Mouse (Mus musculus) granulocyte monocyte progenitor cell, adult 5-6 weeks (primary cell): ENCODE results near the gene Napa. TPM values are rescaled to one million over a fixed set of nuclear protein-coding genes. Genes with fewer than 3 reads are reported as not detected.

ENCODE experiments used
- ATAC-seq: replicated peaks from 2 replicates; pipeline ENCODE4 v1.8.0; 2016; ENCODE audit warnings: mild to moderate bottlenecking, moderate TSS enrichment, inconsistent platforms; ENCODE audit not compliant: poor library complexity, severe bottlenecking
- total RNA-seq, 2 experiments: library from RNA; stranded (forward) in 1 of 2; stranded (reverse) in 1 of 2; fragments of 200-712, 200-1000 nt in 1 of 2; fragments of >200 nt in 1 of 2; fragmentation: Nextera tagmentation in 1 of 2; gene quantifications; 2 replicates each; pipeline ENCODE4 v1.2.3; 2014 to 2017

The Napa gene
- total RNA-seq (2014; fragmentation: Nextera tagmentation) (81.0 and 105 TPM in 2 replicates), total RNA-seq (2017) (38.5 and 39.5 TPM in 2 replicates)

DNA sequence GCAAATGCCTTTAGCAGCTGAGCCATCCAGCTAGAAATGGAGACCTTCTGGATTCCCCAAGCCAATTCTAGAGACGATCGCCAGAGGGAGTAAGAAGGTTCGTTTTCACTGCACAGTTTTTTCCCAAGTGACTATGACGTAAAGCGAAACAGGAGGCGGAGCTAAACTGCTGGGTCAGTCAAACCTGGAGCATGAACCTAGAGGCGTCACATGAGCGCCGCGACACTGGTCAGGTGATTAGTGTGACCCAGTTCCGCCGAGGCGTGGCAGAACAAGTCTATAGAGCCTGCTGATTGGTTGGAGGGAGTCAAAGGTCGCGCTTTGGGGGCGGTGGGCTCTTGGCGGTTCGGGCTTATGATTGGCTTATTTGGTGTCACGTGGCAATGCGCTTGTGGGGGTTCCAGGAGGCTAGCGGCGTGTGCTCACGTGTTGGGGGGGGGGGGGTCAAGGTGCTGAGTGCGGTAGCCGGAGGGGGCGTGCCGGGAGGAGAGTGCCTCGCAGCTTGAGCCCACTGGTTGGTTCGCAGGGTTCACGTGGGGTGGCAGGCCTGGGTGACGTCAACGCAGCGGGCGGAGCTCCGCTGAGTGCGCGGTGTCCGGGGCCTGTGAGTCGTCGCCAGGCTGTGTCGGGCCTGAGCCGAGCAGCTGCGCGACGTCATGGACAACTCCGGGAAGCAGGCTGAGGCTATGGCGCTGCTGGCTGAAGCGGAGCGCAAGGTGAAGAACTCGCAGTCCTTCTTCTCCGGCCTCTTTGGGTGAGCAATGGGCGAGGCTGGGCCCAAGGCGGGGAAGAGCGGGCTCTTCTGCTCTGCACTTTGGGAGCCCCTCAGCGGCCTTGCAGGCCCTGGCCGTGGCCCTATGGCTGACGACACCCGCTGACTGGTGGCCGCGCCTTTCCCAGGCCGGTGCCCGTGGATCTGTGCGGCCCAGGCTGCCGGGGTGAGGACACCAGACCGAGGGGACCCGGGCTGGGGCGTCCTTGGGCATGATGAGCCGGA lies at the start of gene Napa:
Gene Napa, plus strand, starts transcription at position 438 of the 997 bp plus-strand sequence.
- peak; percentile 83 for ATAC-seq

DNA sequence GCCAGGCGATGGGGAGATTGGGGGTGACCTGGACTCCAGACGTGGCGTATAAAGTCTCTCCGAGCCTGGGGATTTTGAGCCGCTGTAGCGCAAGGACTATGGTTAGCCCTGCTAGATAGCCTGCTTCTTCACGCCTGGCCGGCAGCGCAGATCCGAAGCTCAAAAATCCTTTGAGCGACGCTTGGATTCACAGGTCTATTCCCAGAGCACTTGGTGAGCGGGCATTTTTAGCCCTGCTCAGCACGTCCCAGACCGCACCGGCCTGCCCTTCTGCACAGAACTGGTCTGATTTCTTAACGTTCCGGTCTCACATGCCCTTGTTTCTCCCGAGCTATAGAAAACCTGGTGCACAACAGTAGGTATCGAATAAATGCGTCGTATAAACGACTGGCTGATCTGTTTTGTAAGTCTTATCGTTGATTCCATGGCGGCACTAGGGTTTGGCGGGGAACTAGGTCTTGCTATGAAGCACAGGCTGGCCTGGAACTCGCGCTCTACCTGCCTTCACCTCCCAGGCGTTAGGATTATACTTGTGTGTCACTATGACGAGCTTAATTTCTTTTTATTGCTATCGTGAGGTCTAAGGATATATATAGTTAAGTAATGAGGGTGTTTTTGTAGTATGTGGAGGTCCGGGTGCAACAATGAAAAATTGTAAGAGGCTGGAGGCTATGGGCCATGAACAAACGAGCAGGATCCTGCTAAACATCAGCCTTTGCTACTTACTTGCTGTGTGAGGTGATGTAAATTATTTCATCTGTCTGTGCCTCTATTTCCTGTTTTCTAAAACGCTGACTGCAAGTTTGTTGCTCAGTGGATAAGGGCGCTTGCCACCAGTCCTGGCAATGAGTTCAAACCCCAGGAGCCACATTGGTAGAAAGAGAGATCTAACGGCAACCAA lies 49.3 kb upstream of the Napa start:
- ATAC-seq = no peak

DNA sequence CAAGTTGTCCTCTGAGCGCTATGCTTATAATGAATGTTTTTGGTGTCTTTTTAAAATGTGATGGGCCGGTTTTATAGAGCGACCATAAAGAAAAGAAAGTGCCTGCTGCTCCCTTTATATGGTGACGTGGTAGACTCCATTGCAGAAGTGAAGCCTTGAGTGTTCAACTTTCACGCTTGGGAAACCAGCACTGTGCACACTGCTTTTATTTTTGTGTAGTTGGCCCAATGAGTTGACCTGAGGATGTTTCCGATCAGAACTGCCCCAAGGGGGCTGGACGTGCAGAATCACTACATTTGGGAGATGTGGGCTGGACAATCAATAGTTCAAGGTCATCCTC lies 48.7 kb upstream of the Napa start:
- ATAC-seq = no peak

DNA sequence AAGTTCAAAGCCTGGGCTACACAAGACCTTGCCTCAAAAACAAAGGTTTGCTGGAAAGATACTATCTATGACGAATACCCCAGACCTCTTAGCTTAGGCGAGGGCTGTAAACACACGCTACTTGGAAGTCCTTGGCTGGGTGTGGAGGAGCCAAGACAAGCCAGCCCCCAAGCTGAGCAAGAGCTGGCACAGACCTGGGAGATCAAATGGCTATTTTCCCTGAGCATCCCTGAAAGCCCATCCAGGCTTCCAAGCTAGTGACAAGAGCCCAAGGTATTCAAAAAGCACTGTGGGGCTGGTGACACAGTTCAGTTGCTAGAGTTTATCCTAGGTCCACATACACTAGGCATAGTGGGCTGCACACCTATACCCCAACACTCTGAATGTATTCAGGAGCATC lies 47.7 kb upstream of the Napa start:
- ATAC-seq = no peak

DNA sequence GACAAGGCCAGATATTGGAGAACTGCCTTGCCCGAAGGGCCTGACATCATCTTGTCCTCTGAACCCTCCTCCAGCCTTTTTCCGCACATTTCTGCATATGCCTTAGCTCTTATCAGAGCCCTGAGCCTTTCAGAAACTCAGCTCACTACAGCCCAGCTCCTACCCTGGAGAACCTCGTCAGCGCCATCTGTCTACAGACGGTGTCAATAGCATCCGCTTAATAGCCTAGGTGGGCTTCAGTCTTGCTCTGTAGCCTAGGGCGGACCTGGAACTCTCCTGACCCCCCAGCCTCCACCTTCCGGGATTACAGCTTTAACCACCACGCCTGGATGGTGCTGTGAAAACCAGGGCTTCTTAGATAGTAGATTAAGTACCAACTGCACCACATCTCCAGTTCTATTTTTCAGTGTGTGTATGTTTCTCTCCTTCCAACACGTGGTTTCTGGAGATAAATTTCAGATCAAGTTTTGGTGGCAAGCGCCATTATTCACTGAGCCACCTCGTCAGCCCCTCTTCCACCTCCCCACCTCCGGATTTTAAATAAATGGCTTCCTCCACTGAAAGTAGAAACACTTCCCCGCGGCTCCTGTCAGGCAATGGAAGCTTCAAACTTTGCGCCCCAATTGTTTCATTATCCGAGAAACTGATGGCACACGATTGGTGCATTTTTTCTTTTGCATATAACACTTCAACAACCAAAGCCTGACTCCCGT lies 46.2 kb upstream of the Napa start:
- ATAC-seq = peak; percentile 27

DNA sequence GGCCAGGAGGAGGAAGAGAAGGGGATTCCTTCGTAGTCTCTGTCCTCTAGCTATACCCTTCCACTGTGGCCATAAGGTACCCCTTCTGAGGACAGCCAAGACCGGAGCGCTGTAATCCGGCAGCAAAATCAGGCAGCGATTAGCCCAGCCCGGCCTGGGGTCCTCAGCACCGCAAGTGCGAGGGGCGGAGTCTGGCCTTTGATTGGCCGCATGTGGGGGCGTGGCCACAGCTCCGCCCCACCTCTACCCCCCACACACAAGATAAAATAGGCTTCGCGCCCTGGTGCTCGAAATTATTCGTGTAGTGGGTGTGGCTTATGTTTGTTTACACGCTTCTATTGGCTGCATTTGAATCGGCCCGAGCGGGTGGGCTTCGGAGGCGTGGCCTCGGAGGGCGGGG lies 45.6 kb upstream of the Napa start:
- peak; percentile 56 for ATAC-seq

DNA sequence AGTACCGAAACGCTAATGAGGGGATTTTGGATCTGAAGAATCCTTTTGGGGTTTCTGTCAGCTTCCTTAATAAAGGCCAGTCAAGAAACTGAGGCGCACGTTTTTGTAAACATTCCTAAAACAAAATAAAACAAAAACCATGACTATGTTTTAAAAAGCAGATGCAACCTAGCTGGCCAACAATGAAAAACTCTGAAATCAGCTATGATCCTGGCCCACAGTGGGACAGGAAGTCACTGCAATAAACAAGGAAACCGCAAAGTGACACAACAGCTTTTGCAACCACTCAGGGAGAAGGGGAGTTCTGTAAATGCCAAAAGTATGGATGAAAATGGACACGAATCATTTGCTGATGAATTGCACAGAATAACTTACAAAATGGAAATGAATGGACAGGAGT lies 45.2 kb upstream of the Napa start:
- ATAC-seq = peak; percentile 34

DNA sequence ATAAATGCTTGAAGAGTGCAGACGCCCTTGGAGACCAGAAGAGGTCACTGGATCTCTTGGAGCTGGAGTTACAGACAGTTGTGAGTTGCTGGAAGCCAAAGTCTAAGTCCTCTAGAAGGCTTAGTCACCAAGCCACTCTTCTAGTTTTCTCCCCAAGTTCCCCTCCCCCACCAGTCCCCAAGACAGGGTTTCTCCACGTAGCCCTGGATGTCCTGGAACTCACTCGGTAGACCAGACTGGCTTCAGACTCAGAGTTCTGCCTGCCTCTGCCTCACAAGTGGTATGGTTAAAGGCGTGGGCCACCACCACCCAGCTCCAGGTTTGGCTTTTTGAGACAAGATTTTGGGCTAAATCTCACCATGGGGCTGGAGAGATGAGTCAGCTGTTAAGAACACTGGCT lies 43.3 kb upstream of the Napa start:
- no peak for ATAC-seq

DNA sequence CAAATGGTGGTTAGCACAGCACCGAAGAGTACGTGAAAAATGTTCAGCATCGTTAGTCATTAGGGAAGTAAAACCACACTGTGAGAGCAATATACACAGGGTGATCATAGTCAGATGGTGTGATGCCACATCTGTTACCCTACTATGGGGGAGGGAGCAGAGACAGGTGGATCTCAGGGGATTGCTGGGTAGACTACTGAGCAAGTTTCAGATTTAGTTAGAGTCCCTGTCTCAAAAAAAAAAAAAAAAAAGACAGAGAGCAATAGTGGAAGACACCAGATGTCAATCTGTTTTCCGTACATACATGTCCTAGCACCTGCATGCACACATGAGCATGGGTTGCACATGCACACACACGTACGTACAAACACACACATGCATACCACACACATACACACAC lies 42.6 kb upstream of the Napa start:
- peak; percentile 17 for ATAC-seq

DNA sequence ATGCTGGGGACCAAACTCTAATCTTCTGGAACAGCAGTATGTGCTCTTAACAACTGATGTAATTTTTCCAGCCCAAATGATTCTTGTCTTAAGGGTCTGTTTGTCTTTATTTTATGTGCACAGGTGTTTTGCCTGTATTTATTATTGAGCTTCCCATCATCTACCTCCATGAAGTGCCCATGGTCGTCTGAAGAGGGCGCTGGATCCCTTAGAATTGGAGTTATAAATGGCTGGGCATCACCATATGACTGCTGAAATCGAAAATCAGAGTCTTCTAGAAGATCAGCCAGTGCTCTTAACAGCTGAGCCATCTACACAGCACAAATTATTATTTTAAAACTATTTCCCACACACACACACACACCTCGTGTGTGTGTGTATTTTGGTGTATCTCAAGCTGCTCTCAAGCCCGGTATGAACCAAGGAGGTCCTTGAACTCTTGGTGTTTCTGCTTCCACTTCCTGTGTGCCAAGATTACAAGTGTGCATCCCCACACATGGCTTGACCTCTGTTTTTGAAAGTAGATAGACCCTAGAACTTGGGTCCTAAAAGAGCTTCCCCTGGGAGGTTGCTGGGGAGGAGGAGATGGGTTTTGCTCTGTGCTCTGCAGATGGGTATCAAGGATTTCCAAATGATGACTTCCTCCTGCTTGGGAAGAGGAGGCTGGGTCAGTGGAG lies 41.7 kb upstream of the Napa start:
- no peak for ATAC-seq

DNA sequence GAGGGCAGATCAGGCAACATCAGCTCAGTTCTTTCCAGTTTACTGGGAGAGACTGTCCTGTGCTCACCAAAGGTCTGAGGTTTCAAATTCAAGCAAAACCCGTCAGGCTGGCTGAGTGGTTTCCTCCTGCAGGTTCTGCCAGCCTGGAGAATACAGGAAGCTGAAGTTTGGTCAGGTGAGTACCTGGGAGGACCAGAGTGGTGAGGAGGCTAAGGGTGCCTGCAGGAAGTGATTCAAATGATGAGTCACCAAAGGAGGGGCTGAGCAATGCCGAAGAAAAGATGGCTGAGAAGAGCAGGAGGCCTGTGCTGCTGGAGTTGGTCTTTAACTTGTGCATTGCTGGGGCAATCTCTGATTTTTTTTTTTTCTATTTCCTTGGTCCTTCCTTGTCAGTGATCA lies 41.1 kb upstream of the Napa start:
- ATAC-seq = peak; percentile 17

DNA sequence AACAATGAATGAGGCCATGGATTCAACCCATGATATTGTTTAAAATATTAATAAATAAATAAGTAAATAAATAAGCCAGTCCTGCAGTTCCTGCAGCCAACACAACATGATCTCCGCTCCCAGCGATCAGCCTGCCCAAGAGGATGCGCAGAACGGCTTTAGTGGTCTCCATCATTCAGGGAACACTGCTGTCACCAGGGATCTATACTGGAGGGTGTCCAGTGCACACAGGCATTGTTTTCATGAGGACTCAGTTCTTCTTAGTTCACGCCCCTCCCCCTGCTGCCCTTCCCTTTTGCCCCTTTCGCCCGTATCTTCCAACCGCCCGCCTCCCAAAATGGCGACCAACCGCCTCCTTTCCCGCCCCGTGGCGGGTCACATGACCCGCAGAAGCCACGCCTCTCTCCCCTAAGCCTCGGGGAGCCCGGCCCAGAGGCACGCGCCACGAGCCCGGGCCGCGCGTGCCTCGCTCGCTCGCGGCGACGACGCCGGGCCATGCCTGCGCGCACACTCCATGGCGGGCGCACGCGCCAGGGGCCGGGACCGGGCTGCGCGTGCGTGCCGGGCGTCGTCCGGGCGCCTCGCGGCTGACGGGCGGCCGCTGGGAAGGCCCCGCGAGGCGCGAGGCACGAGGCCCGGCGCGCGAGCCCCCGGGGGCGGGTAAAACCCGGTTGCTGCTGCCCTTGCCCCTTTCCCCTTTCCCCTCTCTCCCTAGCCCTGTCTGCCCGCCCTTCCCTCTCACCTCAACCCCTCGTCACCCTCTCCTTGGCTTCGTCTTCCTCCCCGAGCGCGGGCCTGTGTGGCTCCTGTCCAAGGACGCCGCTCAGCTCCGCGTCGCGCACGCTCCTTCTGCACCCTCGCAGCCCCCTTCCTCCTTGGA lies 36.8 kb upstream of the Napa start, which contains the start of gene Zfp541:
Gene Zfp541, plus strand, starts transcription at position 596 of the 880 bp plus-strand sequence.
- ATAC-seq = no peak

DNA sequence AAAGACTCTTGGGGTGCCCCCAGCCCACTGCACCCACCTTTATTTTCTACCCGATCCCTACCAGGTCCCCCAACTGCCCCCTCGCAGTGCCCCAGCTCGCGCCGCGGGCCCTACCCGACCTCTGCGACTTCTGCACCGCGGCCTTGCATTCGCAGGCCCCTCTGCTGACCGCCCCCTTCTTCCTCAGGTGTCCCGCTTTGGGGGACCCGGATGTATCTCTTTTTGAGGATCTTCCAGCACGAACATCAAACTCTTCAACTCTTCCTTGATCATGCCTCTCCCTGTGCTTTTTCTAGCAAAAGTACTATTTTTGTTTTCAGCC lies 36.2 kb upstream of the Napa start:
- no peak for ATAC-seq

DNA sequence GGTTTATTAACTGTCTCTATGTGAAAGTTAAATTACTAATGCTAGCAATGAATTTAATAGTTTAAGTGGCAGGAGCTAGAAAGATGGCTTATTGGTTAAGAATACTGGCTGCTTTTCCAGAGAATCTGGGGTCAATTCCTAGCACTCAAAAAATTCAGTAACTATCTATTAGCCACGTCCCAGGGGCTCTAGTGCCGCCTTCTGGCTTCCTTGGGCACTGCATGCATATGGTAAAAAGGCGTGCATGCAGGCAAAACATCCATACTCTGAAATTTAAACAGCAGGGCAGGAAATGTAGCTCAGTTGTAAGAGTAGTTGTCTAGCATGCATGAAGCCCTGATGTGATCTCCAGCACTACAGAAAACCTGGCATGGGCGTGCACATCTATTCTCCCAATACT lies 34.8 kb upstream of the Napa start:
- peak; percentile 46 for ATAC-seq

DNA sequence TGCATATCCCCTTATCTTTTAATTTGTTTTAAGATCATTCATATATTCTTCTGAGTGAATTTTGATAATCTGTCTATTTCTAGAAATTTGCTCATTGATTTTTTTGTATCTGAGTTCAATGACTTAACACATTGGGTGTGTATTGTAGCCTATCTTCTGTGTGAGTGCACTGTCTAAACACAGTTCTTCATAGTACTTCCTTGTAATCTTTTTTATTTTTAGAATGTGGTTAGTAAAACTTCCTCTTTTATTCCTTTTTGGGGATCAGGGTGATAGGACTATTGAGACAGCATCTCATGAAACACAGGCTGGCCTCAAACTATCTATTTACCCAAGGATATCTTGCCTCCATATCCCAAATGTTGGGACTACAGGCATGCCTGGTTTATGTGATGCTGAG lies 27.4 kb upstream of the Napa start:
- peak; percentile 98 for ATAC-seq

DNA sequence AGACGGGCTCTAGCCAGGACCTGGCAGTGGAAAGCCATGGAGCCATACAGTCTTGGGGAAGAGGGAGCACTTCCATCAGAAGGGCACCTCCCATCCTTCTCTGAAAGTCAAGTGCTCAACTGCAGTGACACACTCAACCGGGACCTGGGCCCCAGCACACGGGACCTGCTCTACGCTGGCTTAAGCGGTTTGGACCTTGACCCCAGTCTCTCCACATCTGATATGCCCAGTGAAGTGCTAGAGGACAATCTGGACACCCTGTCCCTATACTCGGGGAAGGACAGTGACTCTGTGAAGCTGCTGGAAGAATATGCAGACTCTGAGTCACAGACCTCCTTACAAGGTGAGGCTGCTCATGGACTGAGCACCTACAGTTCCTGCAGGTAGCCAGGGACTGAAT lies 26.4 kb upstream of the Napa start:
- ATAC-seq = no peak

DNA sequence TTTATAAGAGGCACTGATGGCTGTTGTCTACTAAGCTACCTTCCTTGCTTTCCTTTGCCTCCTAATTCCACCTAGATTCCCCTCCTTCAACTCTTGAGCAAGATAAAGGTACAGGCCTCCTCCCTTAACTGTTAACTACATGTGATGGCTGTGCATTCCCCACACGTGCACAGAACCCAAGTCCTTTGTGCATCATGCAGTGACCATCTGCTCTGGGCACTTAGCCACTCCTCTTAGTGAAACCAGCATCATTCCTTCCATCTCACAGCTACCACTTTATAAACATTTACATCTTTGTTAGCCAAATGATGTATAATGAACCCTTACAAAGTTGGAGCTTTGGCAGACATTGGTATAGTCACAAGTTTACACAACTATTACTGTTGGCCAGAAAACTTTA lies 18.3 kb upstream of the Napa start:
- no peak for ATAC-seq

DNA sequence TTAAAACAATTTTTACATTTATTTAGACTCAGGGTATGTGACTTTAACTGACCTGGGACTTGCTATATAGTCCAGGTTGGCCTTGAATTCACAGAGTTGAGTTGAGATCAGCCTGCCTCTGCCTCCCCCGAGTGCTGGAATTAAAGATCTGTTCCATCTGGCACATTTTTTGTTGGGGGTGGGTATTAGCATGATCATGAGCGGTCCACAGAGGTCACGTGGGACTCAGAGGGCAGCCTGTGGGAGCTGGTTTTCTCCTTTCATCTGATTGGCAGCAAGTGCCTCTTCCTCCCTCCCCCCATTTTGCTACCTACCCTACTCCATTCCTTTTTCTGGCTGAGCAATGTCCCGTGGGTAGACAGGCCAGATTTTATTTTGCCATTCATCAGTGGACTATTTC lies 17.7 kb upstream of the Napa start:
- no peak for ATAC-seq

DNA sequence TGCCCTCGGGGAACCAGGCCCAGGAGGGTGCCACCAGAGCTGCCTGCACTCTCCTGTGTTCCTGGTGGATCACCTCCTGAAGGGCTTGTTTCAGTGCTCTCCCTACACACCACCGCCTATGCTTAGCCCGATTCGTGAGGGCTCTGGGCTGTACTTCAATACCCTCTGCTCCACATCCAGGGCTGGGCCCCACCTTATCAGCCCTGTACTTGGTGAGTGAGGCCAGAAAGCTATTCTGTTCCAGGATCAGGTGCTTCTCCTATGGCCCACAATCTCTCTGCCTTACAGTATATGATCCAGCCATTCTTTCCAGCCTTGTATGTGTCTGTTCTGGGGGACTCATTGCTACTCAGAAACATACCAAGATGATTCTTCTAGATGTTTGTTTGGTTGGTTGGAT lies 14.9 kb upstream of the Napa start:
- 0 out of 2 replicates have a peak, but pooled peaks have one; percentile 5 for ATAC-seq
